Mouse (Mus musculus): ENCODE measurements around the gene Ror2.

Gene Ror2

DNA sequence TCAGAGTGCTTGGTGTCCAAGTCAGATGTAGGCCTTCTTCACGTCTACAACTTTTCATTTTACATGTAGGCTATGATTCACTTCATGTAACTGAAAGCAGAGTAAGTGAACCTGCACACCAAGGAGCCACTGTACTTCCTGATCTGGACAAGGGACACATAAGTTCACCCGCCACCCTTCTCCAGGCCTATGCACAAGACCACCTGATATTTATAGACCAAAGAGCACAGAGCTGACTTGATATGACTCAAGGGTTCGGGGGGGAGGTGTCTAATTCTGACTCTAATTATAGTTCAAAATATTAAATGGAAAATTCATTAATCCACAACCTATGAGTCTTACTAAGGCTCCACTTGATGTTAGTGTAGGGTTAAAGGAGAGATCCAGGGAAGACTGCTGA is 14.3 kb downstream of the Ror2 start:
- no peak for DNase-seq (ENCODE audit: low spot score in 2 of 2)

DNA sequence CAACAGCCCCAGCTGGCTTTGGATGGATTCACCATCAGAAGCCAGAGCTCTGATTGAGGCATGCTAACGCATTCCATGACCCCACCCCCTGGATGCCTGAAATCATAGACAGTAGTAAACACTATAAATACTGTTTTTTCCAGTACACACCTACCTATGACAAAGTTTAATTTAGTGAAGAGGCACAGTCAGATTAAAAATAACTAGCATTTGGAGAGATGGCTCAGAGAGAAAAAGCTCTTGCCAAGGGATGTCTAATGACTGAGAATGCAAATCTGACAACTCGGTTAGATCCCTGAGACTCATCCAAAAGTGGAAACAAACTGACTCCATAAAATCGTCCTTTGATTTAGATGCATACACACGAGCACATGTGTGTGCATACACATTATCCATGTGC is 15.4 kb downstream of the Ror2 start:
- no peak for DNase-seq (ENCODE audit: low spot score in 2 of 2)

DNA sequence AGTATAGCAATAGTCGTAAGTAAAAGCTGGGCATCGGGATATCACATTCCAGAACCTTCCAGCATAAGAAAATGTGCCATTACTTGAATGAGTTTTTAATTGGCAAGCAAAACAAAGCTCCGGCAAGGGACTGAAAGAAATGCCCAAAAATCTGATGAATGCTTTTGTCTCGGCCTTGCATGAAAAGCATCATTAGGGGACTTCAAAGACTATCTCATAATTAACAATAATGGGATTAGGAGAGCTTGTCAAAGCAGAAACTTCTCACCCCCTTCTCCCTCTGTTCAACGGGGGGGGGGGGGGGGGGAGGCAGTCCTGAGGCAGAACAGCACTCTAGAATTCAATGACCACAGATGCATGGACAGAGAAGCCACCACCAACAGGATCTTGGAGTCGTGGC is 17.4 kb downstream of the Ror2 start:
- DNase-seq (ENCODE audit: low spot score in 2 of 2), result no peak

DNA sequence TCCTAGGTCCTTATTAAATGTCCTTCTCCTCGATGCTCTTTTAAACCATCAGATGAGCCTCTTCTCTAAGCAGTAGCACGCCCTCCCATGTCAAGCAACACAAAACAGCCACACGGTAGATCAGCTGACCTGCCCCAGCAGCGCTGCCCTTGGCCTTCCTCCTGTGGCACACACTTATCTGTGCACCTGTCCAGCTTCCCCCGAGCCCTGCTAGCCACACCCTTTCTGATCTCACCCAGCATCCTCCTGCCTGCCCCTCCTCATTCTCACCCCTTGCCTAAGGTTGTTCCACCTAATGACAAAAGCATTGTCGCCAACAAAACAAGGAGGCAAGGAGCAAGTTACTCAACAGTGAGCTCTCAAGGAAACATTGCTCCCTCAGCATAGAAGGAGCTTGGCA is 18.1 kb downstream of the Ror2 start:
- DNase-seq (ENCODE audit: low spot score in 2 of 2), result no peak

DNA sequence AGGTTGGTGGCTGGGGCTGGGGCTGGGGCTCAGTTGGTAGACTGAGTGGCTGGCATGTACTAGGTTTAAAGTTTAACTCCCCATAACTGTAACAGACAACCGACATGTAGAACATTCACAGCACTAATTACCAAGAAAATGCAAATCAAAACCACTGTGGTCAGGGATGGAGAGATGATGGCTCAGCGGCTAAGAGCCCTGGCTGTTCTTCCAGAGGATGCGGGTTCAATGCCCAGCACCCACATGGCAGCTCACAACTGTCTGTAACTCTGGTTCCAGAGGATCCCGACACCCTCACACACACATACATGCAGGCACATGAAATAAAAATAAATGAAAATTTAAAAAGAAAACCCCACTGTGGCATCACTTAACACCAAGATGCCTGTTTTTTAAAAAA is 18.8 kb downstream of the Ror2 start:
- DNase-seq (ENCODE audit: low spot score in 2 of 2), result no peak

DNA sequence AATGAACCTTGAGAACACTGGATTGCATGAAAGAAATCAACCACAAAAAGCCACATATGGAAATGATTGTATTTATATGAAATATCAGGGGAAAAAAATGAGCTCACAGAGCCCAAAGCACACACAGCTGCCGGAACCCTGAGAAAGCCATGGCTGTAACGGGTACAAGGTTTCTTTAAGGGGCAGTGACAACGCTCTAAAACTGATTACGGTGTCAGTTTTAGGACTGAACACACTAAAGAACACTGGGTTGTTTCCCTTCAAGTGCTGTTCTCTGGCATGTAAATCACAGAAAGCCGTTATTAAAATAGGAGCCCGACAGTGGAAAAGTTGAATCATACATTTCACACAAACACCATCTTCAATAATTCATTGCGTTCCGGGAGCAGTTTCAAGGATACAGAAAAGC is 19.4 kb downstream of the Ror2 start:
- DNase-seq (ENCODE audit: low spot score in 2 of 2), result no peak

DNA sequence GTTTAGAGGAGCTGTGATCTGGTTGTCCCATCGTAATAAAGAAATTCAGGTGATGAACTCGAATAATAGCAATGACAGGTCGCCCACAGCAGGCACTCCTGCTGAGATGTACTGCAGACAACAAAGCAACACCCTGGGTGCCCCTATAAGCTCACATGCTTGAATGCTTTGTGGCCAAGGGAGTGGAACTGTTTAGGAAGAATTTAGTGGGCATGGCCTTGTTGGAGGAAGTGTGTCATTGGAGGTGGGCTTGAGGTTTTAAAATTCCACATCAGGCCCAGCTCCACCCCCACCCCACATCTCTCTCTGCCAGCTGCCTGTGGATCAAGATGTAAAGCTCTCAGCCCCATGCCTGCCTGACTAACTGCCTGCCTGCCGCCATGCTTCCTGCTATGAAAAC is 21.0 kb downstream of the Ror2 start:
- DNase-seq (ENCODE audit: low spot score in 2 of 2), result no peak

DNA sequence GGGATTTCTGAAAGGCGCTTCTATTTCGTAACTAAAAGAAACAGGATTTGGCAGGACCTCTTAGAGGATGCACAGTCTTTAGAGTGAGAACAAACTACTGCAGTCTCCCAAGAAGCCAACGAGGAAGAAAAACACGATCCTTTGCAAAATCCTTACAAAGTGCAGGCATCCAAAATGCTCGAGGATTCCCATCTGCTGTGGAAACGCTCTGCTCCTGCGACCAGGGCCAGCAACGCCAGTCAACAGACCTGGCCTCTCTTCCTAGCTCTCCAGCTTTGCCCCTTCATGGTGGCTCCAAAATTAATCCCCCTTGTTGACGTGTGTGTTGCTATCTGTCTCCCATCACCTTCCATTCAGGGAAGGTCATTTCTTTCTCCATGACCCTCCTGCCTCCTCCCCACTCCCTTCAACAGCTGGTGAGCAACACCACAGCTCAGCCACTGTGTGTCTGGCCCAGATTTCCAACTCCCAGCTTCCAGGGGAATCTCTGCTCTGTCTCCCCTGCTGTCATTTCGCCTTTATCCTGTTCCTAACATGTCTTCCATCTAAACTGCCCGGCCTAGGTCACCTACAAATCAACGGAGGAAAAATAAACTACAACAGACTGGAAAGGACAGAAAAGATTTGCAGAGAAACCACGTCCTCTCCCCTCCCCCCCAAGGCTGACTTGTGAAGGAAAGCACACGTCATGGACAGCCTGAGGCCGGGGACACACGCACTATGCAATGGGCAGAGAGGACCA is 23.2 kb downstream of the Ror2 start:
- no peak for DNase-seq (ENCODE audit: low spot score in 2 of 2)

DNA sequence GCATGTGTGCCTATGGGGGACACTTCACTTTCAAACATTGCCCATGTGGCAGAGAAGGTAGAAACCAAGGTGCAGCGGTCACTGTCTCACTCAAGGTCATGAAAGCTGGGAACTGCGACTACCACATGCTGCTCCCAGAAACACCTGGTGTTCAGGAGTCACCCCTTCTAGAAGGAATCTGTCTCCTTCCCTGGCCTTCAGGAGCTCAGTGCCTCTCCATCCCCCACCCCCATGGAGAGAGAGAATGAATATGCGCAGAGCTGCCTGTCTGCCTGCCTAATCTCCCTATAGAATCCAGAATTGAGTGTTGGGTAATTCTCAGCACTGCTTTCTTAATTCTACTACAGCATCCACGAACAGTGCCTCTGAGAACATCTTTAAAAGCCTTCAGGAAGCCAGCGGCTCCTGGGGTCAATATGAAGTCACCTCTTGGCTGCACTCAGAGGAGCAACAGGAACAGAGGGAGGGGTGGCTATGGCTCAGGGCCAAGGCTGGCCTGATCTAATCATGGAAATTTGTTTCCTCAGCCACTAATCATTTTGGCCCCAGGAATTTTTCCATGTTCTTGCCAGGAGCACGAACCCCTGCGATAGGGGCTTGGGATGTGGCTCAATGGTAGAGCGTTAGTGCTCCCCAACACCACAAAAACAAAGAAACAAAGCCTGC is 24.7 kb downstream of the Ror2 start:
- DNase-seq (ENCODE audit: low spot score in 2 of 2), result no peak

DNA sequence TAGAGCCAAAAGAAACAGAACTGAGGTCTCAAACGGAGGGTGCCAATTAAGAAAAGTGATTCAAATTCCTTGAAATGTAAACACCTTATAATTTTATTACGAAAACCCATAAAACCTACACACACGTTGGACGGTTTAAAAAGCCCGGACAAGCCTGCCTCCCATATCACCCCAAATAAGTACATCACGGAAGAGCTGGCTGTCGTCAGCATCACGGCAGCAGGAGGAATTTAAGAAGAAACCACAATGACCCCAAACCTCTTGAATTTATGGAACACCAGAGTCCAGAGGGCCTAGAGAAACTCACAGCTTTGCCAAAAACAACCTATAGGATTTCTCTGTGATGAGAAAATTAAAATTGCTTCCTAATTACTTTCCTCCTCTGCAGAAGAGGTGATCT is 27.0 kb downstream of the Ror2 start:
- no peak for DNase-seq (ENCODE audit: low spot score in 2 of 2)

DNA sequence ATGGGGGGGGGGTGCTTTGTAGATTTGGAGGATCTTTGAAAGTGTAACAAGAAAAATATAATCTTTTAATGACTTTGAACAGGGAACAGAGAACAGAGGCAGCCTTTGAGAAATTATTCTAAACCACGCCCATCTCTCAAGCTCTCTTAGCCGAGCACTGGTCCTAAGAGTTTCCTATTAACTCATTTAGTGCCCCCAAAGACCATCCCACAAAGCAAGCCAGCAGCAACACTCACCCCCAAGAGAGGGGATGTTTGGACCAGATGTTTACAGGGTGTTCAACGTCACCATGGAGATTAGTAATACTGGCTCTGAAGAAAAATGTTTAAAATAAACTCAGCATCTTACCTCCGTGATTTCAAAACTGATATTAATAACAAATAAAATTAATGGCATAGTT is 27.4 kb downstream of the Ror2 start:
- no peak for DNase-seq (ENCODE audit: low spot score in 2 of 2)

DNA sequence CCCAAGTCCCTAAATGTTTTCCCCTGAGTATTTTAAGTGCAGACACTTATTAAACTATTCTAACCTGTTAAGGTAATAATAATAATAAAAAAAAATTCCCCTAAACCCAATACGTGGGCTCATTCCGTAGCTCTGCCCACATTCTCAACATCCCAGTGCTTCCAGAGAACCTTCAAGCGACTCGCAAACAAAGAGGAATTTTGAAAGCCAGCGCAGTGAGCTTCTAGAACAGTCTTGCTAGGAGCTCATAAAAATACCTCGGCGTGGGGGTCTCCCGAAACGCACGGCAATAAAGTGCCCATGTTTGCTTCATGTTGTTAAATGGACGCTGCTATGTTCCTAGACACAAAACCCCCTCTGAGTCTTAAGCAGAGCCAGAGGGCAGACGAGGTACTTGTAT is 32.7 kb downstream of the Ror2 start:
- DNase-seq (ENCODE audit: low spot score in 2 of 2), result no peak

DNA sequence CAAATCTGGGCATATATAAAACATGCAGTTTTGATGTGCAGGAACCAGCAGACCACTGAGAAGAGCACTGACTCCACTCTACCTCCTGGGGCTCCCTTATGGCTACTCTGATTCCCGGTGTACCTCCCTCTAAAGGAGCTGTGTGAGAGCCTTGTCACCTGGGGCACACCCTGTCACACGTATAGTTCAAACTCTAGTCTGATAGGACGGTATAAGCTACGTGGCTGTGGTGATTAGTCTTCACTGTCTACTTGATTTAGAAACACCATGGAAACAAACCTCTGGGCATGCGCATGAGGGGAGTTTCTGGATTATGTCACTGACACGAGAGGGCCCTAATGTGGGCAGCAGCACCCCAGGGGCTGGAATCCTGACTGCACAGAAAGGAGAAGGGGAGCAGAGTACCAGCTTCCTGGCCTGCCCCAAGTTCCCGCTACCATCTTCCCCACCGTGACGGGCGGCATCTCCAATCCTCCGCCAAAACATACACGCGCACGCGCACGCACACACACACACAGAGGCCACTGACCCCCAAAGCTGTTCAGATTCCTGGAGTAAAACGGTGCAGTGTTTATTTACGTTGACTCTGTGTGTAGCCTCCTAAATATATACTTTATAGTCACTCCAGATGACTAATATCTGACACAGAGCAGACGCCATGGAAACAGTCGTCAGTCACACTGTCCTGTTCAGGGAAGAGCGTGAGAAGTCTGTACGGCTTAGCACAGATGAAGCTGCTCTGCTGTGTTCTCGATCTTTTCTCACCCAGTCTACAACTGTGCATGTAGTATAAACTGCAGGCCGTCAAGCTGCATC is 37.1 kb downstream of the Ror2 start:
- DNase-seq (ENCODE audit: low spot score in 2 of 2), result no peak

DNA sequence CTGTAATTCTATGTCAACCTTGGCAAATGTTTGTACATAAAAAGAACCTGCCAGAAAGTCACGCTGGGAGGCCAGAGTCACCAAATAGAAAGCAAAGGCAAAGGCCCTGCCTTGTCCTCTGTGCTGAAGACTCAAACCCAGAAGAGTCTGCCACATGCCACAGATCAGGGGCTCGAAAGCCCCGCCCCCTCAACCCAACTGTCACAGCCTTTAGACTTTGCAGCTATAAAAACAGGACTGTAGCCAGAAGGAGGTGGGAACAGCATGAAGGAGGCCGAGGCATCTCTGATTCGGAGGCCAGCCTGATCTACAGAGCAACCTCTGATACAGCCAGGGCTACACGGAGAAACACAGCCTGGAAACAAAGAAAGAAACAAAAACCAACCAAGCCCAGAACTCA is 37.8 kb downstream of the Ror2 start:
- no peak for DNase-seq (ENCODE audit: low spot score in 2 of 2)

DNA sequence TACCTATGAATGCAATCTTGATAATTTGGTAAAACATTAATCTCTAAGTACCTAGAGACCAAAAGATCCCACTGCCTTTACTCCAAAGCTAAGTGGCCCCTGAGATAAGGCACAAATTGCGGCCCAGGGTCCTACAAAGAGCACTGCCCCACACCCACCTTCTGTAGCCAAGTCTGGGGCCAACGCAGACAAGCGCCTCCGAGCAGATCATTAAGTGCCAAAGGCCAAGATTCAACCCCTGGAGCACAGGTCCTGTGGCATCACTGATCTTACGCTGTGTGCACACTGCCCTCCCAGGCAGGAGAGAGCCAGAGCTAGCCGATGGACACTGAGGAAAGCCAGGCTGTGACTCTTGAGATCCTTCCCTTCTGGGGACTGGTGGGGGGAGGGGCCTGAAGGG is 38.7 kb downstream of the Ror2 start:
- no peak for DNase-seq (ENCODE audit: low spot score in 2 of 2)

DNA sequence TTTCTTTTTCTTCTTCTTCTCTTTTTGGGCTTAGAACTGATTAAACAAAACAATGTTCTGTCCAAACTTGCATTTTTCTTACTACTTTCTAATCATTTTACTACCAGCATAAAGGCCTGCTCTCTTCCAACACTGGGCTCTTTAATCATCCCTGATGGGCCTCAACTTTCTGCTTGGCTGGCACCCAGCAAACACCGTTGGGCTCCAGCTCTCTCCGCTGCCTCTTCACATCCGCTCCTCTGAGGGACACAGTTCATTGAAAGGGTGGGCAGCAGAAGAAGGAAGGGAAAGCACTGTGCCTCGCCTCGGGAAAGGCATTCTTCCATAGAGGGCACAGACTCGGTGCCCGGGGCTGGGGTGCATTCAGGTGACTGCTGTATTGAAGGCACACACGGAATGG is 41.8 kb downstream of the Ror2 start:
- no peak for DNase-seq (ENCODE audit: low spot score in 2 of 2)

DNA sequence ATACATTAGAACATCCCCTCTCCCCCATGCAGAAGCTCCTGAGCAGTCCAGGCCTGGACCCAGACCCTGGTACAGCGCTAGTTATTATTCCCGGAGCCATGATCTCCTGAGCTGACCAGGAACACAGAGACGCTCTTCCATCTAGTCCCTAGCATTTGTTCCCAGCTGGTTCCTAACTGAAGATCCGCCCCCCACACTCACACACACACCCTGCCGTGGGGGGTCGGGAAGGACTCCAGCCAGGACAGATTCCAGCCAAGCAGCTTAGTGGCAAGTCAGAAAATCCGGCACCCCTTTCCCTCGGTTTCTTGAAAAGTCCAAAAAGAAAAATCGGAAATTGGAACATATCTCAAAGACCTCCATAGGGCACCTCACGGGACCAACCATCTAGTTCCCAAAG is 48.5 kb downstream of the Ror2 start:
- DNase-seq (ENCODE audit: low spot score in 2 of 2), result no peak

DNA sequence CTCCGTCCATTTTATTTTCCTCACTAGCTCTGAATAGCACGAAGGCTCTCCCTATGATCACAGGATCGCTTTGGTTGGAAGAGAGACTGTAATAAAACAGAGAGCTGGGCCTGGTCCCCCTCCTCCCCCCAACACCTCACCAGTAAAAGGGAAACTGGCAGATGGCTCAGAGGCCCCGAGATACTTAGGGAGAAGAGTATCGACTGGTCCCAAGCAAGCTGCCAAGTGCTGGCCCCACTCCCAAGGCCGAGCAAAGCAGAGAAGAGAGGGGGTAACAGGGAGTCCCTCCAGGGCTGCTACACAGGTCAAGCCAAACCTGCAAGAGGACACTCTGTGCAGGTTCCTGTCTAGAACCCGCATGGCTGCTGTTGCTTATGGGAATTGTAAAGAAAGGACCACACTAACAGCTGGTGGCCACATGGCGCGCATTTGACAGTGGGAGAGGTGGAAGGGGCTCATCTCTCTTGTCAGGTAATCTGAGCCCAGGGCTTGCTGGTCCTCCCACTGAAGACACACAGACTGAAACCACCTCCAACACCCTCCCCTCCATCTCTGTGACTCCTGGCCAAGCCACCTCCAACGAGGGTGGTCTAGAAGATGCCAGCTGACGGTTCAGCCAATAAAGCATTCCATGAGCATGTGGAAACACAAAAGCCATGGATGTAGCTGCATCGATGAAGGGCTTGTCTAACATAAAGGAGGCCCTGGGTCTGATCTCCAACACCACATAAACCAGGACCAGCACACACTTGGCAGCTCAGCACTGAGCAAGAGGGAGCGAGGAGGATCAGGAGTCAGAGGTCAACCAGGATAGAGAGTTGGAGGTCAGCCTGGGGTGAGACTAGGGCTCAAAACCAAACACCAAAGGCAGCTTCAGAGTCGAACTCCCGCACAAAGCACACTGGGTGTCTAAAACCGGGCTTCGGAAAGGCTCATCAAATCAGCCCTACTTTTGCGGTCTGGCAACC is 49.2 kb downstream of the Ror2 start:
- DNase-seq (ENCODE audit: low spot score in 2 of 2), result no peak

DNA sequence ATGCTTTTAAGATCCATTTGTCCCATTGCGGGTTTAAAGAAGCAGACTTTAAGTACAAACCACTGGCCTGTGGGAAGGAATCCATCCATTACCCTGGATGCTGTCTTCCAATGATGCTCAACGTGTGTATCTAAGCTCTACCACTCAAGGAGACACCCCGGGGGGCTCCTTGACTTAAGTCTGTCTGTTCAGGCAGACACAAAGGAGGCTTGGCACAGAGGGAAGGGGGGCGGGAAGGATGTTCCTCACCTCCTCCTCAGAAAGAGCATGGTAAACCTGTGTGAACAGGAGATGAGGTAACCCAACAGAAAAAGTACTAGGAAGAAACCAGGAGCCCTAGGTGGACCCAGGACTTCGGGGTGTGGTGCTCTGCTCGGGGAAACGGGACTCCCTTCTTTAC is 50.0 kb downstream of the Ror2 start:
- no peak for DNase-seq (ENCODE audit: low spot score in 2 of 2)

DNA sequence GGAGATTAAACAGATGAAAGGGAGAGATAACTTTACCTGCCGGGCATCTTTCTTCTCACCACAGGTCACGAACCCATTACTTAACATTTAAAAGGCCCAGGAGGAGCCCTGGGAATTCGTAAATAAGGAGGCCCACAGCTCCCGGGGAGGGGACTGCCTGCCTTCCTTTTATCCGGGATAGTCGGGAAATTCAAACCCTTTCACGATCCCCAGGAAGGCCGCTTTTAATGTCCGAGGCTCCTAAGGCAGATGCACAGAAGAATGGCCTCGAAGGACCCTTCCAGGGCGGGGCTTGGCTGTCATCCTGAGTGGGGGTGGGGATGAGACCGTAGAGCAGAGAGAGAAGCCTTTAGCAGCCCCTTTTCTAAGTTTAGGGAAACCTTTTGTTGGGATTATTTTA is 51.1 kb downstream of the Ror2 start:
- no peak for DNase-seq (ENCODE audit: low spot score in 2 of 2)

DNA sequence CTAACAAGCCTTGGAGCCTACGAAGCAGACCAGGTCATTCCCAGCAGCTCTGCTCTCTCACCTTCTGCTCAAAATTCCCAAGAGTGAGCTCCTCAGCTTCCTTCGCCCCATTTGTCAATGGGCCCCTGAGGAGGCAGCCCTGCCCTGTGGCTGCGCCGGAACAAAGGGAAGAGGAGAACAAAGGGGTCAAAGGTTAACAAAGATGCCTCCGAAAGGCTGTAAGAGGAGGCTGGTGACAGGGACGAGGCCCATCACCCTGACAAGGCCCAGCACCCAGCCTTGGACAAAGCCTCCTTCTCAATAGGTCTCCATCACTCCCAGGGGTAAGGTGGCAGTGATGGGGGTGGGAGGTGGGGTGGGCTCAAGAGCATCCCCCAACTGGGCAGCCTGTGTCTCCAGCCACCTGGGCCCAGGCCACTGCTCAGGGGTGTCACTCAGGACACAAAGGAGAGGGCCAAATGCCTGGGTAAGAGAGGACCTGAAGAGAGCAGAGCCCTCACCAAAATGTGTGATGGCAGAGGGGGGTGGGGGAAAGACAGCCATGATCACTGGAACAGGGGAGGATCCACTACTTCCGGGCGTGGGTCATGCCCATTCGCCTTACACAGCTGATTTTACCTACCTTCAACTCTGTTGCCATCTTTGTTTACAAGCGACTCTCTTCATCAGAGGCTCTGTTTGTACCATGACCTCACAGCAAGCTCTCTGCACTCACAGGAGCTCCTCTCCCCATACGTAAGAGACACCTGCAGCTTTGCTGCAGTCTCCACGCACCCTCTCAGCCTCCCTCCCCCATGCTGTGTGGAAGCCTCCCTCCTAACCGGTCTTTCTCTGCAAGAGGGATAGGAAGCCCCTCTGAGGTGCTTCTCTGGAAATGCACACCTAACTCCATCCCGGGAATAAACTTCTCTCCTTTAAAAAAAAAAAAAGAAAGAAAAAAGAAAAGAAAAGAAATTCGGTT is 51.8 kb downstream of the Ror2 start:
- no peak for DNase-seq (ENCODE audit: low spot score in 2 of 2)
